Mouse (Mus musculus) brain, adult 2 months (tissue): ENCODE data around the gene Trcg1.
"Not testable (repeated sequence)": the region's sequence is repeated elsewhere in the genome, so short reads cannot be mapped to it uniquely, and the experiment has no call there.

ENCODE experiments used
- DNase-seq: peaks from one replicate; pipeline ENCODE4 v3.0.0; 2011; ENCODE audit warnings: low read depth, low spot score

Trcg1 gene

DNA sequence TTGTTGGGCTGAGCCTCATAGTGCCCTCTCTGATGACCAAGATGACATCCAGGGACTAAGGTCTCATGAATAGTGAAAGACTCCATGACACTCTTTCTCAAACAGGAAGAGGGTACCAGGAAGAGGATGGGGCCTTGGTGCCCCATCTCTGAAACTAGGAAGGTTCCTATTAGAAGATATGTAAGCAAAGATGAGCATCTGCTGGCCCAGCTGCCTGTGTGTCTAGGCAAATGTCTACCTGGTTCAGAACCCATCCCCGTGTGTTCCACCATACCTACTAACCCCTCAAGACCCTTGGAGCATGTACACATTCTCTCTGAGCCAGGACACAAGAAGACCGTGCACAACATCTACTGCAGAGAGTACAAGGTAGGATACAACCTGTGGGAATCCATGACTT lies at the start of gene Trcg1:
Gene Trcg1 (plus strand): TSS at position 301 of the 400 bp plus-strand sequence.
- no peak for DNase-seq

DNA sequence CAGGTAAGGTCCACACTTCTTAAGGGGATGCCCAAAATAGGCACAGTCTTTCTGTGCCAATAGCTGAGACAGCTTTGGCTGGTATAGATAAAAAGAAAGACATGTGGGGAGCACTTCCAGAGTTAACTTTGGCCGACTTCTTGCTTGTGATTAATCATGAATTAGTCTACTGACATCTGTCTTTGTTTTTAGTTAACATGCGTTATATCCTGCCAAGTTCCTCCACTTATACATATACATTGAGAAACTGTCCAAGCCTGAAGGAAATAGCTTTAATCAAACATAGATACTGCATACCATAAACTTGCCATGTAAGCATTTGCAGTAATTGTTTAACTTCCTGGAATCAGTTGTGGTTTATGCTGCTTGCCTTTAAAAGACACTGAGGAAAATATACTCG lies 39.6 kb upstream of the Trcg1 start:
- DNase-seq = no peak

- DNase-seq = no peak
Measured at GRCm38 (mm10) chr9:57197414-57197813, 38.9 kb upstream of the Trcg1 start.

DNA sequence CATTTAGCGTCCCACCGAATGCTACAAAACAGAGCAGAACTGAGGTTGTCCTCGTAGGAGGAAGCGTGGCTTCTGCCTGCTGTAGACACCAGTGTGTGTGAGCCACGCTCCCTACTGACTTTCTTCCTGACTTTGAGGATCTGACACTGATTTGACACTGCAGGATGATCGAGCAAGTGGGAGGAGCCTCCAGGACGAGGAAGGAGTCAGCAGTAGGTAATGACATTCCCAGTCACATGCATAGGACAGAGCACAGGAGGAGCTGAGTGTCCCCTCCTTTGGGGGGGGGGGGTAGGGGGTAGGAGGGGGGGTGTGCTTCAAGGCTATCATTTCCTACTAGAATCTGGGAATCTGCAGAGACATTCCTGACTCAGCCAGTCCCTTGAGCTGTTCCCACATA lies 33.4 kb upstream of the Trcg1 start:
- no peak for DNase-seq

GRCm38 (mm10) chr9:57203571-57203970 lies 32.8 kb upstream of the Trcg1 start:
- peak; percentile 62 for DNase-seq

- DNase-seq = no peak
Measured at GRCm38 (mm10) chr9:57206896-57207295, 29.5 kb upstream of the Trcg1 start.

DNA sequence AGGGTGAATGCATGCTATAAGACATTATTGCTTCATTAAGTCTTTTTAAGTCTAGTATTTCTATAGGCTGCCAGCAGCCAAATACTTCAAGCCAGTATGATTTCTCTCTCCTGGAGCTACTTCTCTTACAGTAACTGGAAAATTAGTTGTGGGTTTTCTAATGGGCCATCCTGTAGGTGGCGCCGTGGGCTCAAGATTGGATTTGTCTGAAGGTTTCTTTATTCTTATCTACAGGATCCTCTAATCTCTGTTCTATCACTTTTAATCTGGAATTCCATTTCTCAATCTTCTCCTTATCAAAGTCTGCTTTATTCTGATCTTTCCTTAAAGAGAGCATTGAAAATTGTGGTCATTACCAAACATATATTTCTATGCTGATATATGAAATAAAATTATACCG lies 27.0 kb upstream of the Trcg1 start:
- peak; percentile 70 for DNase-seq

DNA sequence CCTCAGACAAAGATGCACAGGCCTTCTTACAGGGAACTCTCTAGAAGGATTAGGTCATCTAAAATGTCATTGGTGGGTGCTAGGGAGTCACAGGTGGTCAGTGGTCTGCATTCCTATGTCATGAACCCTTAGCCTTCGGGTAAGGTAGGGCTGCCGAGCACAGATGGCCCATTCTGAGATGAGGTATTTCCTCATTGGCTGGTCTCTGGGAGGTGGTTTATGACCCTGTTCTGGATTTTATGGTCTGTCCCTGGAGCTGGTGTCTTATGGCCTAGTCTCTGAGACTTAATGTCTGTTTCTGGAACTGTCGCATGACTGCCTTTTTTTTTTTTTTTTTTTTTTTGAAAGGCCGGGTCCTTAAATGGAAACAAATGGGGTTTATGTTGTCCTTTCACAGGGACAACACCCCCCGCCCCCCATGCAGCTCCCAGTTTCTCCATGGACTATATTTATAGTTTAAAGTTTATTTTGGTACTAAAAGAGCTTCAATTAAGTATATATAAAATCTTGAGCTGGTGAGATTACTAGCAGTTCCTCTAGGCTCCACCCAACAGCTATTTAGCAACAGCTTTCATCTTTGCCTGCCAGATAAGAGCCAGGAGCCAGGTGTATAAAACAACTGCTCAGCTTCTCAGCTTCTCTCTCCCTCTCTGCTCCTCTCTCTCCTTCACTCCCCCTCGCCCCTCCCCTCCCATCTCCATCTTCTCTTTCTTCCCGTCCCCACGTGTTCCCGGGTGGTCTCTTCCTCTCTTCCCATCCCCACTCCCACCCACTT lies 23.7 kb upstream of the Trcg1 start:
- DNase-seq = no peak

DNA sequence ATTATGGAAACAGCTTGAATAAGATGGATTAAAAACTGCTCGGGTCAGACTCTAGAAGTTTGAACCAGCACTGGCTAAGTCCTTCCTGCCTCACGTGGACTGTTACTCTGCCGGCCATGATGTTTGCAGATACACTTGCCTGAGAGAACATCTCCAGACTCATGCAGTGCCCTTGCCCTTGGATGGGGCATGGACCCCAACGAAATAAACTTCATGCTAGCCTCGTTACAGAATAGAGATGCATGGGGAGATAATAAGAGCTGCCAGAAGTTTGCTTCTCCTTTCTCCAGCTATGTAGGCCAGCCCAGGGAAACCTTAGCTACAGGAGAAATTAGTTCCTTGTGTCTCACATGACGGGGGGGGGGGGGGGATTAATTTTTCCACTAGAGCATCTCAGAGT lies 21.9 kb upstream of the Trcg1 start:
- DNase-seq = no peak

DNA sequence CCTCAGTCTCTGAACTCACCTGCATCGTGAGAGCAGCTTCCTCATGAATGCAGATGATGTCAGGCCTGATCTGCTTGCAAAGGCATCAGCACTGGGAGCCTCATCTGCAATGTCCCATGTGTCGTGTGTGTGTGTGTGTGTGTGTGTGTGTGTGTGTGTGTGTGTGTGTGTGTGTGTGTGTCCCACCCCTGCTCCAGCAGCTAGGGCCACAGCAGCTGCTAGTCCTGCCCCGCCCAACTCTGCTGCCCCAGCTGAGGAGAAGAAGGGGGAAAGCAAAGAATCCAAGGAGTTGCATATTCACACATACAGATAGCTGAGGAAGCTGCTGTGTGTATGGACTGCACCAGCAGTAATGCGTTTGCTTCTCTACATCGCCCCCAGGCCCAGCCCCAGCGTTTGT lies 19.1 kb upstream of the Trcg1 start:
- no peak for DNase-seq

DNA sequence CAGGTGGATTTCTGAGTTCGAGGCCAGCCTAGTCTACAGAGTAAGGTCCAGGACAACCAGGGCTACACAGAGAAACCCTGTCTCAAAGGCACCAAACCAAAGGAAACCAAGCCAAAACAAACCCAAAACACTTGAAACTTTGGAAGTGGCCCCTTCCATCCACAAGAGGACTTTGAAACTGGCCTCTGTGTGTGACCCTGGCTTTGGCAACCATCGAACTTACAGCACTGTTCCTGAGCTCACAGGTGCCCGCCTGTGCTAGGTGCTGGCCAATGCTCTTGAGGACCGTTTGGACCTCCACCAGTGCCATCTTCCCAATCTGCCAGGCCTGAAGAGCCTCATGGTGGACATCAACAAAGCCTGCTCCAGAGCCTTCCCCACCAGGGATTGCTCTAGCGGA lies 17.6 kb upstream of the Trcg1 start:
- DNase-seq = no peak

- no peak for DNase-seq
Measured at GRCm38 (mm10) chr9:57219511-57219910, 16.8 kb upstream of the Trcg1 start.

DNA sequence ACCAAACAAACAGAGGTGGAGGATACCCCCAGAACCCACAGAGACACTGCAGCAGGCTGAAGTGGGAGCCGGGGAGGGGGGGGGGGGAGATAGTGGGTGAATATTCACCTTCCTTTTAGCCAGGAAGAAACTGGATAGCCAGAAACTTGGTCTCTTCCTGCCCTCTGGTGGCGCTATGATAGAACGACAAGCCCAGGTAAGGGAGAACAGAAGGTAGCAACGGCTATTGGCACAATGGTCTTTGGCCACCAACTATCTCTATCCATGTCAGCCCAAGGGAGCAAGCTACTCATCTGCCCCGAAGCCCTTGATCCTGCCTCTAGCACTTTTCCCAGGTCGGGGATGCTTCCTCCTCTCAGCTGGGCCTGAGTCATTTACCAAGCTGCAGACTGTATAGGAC lies 16.0 kb upstream of the Trcg1 start:
- peak; percentile 72 for DNase-seq

- DNase-seq = no peak
Measured at GRCm38 (mm10) chr9:57223341-57223740, 13.0 kb upstream of the Trcg1 start.

DNA sequence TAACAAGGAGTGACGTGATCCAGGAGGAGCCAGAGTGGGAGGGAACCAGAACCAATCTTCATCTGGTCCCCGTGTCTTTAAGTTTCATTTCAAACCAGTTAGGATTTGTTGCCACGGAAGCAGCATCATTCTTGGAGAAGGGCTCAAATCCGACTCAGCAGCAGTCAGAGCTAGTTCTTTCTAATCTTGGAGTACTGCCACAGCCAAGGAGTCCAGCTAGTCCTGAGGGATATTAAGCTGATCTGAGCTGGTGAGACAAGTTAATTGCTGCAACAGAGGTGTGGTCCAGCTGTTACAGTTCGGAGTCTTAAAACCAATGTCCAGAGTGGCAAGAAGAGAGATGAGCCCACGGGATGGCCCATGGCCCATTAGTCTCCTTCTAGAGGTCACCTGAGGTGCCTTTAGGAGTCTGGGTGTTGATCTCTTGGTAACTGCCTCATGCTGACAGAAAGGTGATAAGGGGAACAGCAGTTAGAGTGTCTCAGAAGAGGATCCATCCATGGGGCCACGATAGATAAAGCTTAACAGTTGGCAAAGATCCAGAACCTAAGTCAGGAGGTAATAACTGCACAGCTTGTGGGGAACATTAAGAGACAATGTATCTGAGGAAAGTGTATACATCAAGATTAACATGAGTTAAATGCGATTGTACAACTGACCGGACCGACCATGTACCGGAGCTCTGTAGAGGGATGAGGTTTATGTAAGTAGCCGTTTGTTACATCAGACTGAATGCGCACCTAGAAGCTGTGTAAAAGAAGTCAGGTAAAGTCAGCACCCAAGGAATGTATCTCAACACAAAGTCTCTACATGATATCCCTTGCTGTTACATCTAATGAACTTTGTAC lies 10.4 kb upstream of the Trcg1 start:
- DNase-seq = peak; percentile 8

GRCm38 (mm10) chr9:57226628-57227122 lies 9.7 kb upstream of the Trcg1 start:
- DNase-seq = not testable (repeated sequence)

- DNase-seq = no peak
Measured at GRCm38 (mm10) chr9:57227203-57227602, 9.2 kb upstream of the Trcg1 start.

DNA sequence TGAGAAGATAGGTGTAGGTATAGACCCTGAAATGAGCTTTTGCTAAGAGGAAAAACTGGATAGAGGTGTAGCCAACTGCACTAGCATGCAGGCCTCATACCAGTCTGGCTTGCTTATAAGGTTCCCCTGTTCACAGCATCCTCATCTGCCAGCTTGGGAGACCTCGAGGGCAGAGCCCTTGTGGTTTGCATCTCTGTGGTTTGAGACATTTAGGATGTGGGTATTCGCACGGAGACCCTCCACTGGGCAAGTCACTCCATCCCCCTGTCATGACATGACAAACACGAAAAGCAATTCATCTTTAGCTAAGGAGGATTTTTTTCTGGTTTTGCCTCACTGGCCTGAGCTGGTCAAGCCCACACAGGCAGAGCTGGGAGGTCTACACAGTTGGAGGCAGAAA lies 8.2 kb upstream of the Trcg1 start:
- no peak for DNase-seq

DNA sequence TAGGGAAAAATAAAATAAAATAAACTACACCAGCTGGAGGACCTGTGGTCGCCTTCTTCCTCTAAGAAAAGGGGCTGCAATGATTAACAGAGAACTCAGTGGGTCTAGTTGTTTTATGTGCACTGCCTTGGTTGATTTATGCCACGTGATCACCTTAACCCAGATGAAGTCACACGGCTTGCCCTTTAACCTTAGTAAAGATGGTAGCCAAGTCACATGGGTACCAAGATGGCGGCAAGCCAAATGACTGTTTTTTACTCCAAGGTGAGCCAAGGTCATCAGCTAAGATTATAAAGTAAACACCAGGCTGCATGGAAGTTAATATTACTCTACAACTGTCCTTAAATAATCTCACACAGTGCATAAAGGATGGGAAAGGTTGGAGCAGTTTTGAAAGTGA lies 6.6 kb upstream of the Trcg1 start:
- DNase-seq = no peak

GRCm38 (mm10) chr9:57230146-57230783 lies 6.1 kb upstream of the Trcg1 start:
- no peak for DNase-seq

- no peak for DNase-seq
Measured at GRCm38 (mm10) chr9:57231536-57232255, 4.7 kb upstream of the Trcg1 start.
